Mouse (Mus musculus): ENCODE measurements around the gene Dcun1d1. TPM values are rescaled to one million over a fixed set of nuclear protein-coding genes. Genes with fewer than 3 reads are reported as not detected.
A peak's percentile ranks its signal among the peaks of the same experiment; 100 is the strongest.

Dcun1d1 gene
- polyA plus RNA-seq, 1 experiment from 2014 or later = 91.3 TPM

DNA sequence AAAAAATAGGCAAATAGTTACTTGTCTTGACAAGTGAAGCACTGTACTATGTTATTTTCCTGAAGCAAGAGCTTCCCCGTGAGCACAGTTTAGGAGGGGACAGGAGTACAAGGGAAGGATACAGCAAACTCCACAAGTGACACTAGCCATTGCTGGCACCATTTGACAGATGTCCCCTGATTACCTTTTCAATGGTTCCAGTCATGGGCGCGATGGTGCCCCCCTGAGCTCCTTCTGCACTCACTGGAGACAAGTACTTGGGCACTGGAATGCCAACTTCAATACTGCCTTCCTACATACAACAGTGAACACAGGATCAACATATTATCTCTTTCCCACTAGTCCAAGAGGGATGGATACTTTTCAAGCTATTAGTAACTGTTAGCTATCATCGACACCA lies 26.2 kb upstream of the Dcun1d1 start:
- H3K4me2 ChIP-seq (ENCODE audit: low read depth, low read length) = no peak overlapping the region
- no peak for ATAC-seq
- H3K9ac ChIP-seq (ENCODE audit: low read depth, low read length) = no peak overlapping the region
- no peaks in the 10 kb centered on the region for H3K27me3 ChIP-seq (replicated peaks; ENCODE audit: control insufficient read depth, insufficient read depth, low read length)
- H3K27ac ChIP-seq (ENCODE audit: low read length) = no peak overlapping the region
- no peaks in the 10 kb centered on the region for H3K9me3 ChIP-seq (ENCODE audit: control insufficient read depth, low read length)
- no peaks in the 10 kb centered on the region; the same call in 1 of the 2 replicates for H3K36me3 ChIP-seq (ENCODE audit: control insufficient read depth, insufficient read depth, low read length)
- WGBS = 91% methylated on average over 4 of the region's 4 CpGs
- H3K4me1 ChIP-seq (ENCODE audit: control insufficient read depth, insufficient read depth, low read length) = no peaks in the 10 kb centered on the region
- no peak overlapping the region for H3K4me3 ChIP-seq (ENCODE audit: low read length)

DNA sequence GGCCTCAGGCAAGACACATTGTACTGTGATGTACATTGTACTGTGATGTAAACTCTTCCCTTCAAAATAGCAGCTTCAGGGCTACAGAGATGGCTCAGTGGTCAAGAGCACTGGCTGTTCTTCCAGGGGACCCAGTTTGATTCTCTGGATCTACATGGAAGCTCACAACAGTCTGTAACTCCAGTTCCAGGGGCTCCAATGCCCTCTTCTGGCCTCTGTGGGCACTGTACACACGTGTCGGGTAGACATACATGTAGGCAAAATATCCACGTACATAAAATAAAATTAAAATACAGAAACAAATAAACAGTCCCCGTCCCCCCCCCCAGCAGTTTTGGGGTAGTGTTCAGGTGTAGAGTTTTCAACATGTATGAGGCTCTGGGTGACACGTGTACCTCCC lies 25.7 kb upstream of the Dcun1d1 start:
- H3K9ac ChIP-seq (ENCODE audit: low read depth, low read length) = no peak overlapping the region
- H3K9me3 ChIP-seq (ENCODE audit: control insufficient read depth, low read length) = no peaks in the 10 kb centered on the region
- 93% methylated on average over 5 of the region's 5 CpGs for WGBS
- H3K27me3 ChIP-seq (replicated peaks; ENCODE audit: control insufficient read depth, insufficient read depth, low read length) = no peaks in the 10 kb centered on the region
- H3K4me3 ChIP-seq (ENCODE audit: low read length) = no peak overlapping the region
- no peak overlapping the region for H3K4me2 ChIP-seq (ENCODE audit: low read depth, low read length)
- H3K27ac ChIP-seq (ENCODE audit: low read length) = no peak overlapping the region
- no peaks in the 10 kb centered on the region for H3K4me1 ChIP-seq (ENCODE audit: control insufficient read depth, insufficient read depth, low read length)
- no peaks in the 10 kb centered on the region; the same call in 1 of the 2 replicates for H3K36me3 ChIP-seq (ENCODE audit: control insufficient read depth, insufficient read depth, low read length)
- ATAC-seq = no peak

DNA sequence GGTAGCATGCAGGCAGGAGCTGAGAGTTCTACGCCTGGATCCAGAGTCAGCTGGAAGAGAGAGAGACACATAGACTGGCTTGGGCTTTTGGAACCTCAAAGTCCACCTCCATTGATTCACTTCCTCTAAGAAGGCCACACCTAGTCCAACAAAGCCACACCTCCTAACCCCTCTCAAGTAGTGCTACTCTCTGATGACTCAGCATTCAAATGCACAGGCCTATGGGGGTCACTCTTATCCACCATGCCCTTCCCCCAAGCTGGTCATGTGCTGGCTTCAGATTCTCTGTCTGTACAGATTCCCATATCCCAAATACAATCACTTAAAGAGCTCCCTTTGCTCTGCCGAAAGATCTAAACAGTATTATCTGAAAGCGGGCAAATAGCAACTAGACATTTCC lies 20.0 kb upstream of the Dcun1d1 start:
- H3K4me1 ChIP-seq (ENCODE audit: control insufficient read depth, insufficient read depth, low read length) = no peaks in the 10 kb centered on the region
- WGBS = 94% methylated on average over 3 of the region's 3 CpGs
- no peak overlapping the region for H3K4me3 ChIP-seq (ENCODE audit: low read length)
- no peak overlapping the region for H3K9ac ChIP-seq (ENCODE audit: low read depth, low read length)
- 0 out of 2 replicates have a peak, but pooled peaks cover 4% of the 10 kb centered on the region for H3K9me3 ChIP-seq (ENCODE audit: control insufficient read depth, low read length)
- H3K4me2 ChIP-seq (ENCODE audit: low read depth, low read length) = no peak overlapping the region
- H3K36me3 ChIP-seq (ENCODE audit: control insufficient read depth, insufficient read depth, low read length) = no peaks in the 10 kb centered on the region
- no peak overlapping the region for H3K27ac ChIP-seq (ENCODE audit: low read length)
- no peaks in the 10 kb centered on the region for H3K27me3 ChIP-seq (replicated peaks; ENCODE audit: control insufficient read depth, insufficient read depth, low read length)
- ATAC-seq = peak; percentile 31; the same call in 1 of the 2 replicates

DNA sequence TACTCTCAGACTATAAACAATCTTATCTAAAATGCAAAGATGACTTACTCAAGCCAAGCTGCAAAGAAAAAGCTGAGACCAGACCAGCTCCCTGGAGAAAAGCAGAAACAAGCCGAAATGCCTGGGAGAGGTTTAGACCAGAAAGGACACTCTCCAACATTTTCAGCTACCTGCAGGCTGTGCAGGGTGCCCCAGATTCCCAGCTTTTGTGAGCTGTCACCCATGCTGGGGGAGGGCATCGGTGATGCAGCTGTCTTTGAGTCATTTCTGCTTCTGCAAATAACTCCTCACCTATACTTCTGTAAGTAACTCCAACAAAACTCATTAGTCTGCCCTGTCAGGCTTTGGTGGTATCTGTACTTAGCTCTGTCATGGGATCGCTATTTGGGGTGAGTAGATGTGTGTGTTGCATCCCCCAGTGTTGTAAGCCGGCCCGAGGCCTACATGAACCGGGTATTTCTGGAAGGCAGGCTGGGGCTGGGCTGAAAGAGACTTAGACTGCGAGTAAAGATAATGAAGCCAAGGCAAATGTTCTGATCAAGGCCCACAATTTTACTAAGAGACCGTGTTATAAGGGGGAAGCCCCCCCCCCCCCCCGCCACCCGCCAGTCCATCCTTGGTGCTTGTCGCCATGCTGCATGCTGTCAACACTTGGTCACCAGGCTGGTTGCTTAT lies 17.8 kb upstream of the Dcun1d1 start:
- Histone ChIP-seq H3K4me1 (ENCODE audit: control insufficient read depth, insufficient read depth, low read length) (no peaks in the 10 kb centered on the region), H3K27ac (ENCODE audit: low read length) (no peak overlapping the region), H3K36me3 (ENCODE audit: control insufficient read depth, insufficient read depth, low read length) (no peaks in the 10 kb centered on the region), H3K27me3 (replicated peaks; ENCODE audit: control insufficient read depth, insufficient read depth, low read length) (no peaks in the 10 kb centered on the region), H3K9me3 (ENCODE audit: control insufficient read depth, low read length) (0 out of 2 replicates have a peak, but pooled peaks cover 4% of the 10 kb centered on the region), H3K9ac (ENCODE audit: low read depth, low read length) (no peak overlapping the region), H3K4me2 (ENCODE audit: low read depth, low read length) (no peak overlapping the region), H3K4me3 (ENCODE audit: low read length) (no peak overlapping the region)
- WGBS = 94% methylated on average over 11 of the region's 11 CpGs
- ATAC-seq = no peak

DNA sequence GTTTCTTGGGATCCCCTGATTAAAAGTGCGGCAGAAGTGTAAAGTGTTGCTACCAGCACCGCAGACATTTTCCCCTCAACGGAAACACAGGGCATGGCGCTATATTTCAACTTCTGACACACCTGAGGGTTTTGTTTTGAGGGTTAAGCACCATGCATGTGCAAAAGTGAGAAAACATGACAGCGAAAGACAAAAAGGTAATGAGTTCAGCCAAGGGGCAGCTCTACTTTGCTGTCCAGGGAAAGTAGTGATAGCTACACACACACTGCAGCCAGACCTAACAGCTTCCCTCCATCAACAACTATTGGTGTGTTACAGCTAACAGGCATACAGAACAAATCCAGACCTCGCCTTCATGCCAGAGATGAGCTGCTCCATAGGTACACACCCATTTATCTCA lies 16.6 kb upstream of the Dcun1d1 start:
- Histone ChIP-seq H3K4me1 (ENCODE audit: control insufficient read depth, insufficient read depth, low read length) (no peaks in the 10 kb centered on the region), H3K9ac (ENCODE audit: low read depth, low read length) (no peak overlapping the region), H3K4me3 (ENCODE audit: low read length) (no peak overlapping the region), H3K36me3 (ENCODE audit: control insufficient read depth, insufficient read depth, low read length) (no peaks in the 10 kb centered on the region), H3K27ac (ENCODE audit: low read length) (no peak overlapping the region), H3K9me3 (ENCODE audit: control insufficient read depth, low read length) (0 out of 2 replicates have a peak, but pooled peaks cover 4% of the 10 kb centered on the region), H3K27me3 (replicated peaks; ENCODE audit: control insufficient read depth, insufficient read depth, low read length) (no peaks in the 10 kb centered on the region), H3K4me2 (ENCODE audit: low read depth, low read length) (no peak overlapping the region)
- WGBS = 84% methylated on average over 6 of the region's 6 CpGs
- no peak for ATAC-seq

DNA sequence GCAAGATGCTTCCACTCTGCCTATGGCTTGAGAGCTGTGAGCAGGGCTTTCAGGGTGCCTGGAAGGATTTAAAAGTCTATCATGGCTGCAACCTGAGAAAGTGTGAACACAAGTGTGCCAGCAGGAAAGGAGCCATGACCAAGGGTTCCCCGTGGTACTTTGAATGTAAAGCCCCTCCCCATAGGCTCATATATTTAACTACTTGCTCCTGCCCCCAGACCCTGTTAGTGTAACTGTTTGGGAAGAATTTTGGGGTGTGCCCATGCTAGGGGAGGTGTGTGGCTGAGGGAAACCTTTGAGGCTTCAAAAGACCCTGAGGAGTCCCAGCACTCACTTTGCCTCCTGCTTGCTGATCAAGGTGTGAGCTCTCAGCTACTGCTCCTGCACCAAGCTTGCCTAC lies 15.9 kb upstream of the Dcun1d1 start:
- H3K27ac ChIP-seq (ENCODE audit: low read length) = no peak overlapping the region
- no peak overlapping the region for H3K4me2 ChIP-seq (ENCODE audit: low read depth, low read length)
- no peak overlapping the region for H3K4me3 ChIP-seq (ENCODE audit: low read length)
- H3K9me3 ChIP-seq (ENCODE audit: control insufficient read depth, low read length) = 0 out of 2 replicates have a peak, but pooled peaks cover 4% of the 10 kb centered on the region
- 73% methylated on average over 1 of the region's 1 CpGs for WGBS
- H3K27me3 ChIP-seq (replicated peaks; ENCODE audit: control insufficient read depth, insufficient read depth, low read length) = no peaks in the 10 kb centered on the region
- H3K4me1 ChIP-seq (ENCODE audit: control insufficient read depth, insufficient read depth, low read length) = no peaks in the 10 kb centered on the region
- no peak overlapping the region for H3K9ac ChIP-seq (ENCODE audit: low read depth, low read length)
- ATAC-seq = no peak
- no peaks in the 10 kb centered on the region for H3K36me3 ChIP-seq (ENCODE audit: control insufficient read depth, insufficient read depth, low read length)

DNA sequence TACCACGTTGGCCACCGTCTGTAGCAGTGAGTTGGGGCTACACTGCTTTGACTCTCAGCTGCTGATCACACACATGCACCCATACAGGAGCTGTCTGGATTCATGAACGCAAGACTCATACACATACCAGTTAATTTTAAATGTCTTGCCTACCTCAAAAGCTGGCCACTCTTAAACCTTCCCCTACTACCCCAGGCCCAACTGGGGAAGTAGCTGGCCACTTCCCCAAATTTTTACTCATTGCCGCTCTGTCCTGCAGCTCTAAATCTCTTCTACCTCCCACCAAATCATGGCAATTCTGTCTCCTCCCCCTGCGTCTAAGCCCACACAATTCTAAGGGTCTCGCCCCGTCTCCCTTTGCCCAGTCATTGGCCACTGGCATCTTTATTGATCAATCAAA lies 11.0 kb upstream of the Dcun1d1 start:
- no peak for ATAC-seq
- 88% methylated on average over 7 of the region's 7 CpGs for WGBS
- no peak overlapping the region for H3K4me2 ChIP-seq (ENCODE audit: low read depth, low read length)
- no peak overlapping the region for H3K9ac ChIP-seq (ENCODE audit: low read depth, low read length)
- H3K4me3 ChIP-seq (ENCODE audit: low read length) = no peak overlapping the region
- H3K36me3 ChIP-seq (ENCODE audit: control insufficient read depth, insufficient read depth, low read length) = no peaks in the 10 kb centered on the region
- no peaks in the 10 kb centered on the region for H3K9me3 ChIP-seq (ENCODE audit: control insufficient read depth, low read length)
- H3K27ac ChIP-seq (ENCODE audit: low read length) = no peak overlapping the region
- H3K27me3 ChIP-seq (replicated peaks; ENCODE audit: control insufficient read depth, insufficient read depth, low read length) = no peaks in the 10 kb centered on the region
- no peaks in the 10 kb centered on the region for H3K4me1 ChIP-seq (ENCODE audit: control insufficient read depth, insufficient read depth, low read length)

DNA sequence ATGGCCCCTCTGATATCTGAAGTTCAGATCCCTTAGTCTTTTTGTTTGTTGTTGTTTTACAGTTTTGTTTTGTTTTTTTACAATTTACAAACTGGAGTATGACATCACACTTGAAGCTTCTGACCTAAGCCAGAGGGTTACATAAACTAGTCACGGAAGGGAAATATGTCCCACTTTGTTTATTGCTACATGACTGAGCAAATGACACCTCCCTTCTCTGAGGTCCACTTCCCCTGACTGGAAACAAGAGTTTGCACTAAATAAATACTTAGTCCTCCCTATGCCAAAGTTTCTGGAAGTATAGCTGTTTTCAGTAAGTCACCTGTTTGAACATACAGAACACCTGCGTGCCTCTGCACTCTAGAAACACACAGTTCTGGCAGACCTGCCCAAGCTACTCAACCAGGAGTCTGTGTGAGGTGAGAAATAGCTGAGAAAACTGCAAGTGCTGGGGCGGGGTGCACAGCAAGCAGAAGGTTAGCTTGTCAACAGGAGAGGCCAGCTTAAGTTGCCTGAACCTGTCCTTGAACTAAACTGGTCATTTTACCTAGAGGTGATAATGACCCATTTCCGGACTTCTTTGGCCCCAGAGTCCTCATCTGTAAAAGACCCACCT lies 3.4 kb upstream of the Dcun1d1 start:
- H3K36me3 ChIP-seq (ENCODE audit: control insufficient read depth, insufficient read depth, low read length) = 0 out of 2 replicates have a peak, but pooled peaks cover 3% of the 10 kb centered on the region
- 79% methylated on average over 4 of the region's 4 CpGs for WGBS
- no peak overlapping the region for H3K4me3 ChIP-seq (ENCODE audit: low read length)
- no peaks in the 10 kb centered on the region for H3K27me3 ChIP-seq (replicated peaks; ENCODE audit: control insufficient read depth, insufficient read depth, low read length)
- H3K9ac ChIP-seq (ENCODE audit: low read depth, low read length) = no peak overlapping the region
- no peaks in the 10 kb centered on the region for H3K9me3 ChIP-seq (ENCODE audit: control insufficient read depth, low read length)
- H3K4me2 ChIP-seq (ENCODE audit: low read depth, low read length) = no peak overlapping the region
- no peak for ATAC-seq
- H3K4me1 ChIP-seq (ENCODE audit: control insufficient read depth, insufficient read depth, low read length) = no peaks in the 10 kb centered on the region
- no peak overlapping the region for H3K27ac ChIP-seq (ENCODE audit: low read length)

DNA sequence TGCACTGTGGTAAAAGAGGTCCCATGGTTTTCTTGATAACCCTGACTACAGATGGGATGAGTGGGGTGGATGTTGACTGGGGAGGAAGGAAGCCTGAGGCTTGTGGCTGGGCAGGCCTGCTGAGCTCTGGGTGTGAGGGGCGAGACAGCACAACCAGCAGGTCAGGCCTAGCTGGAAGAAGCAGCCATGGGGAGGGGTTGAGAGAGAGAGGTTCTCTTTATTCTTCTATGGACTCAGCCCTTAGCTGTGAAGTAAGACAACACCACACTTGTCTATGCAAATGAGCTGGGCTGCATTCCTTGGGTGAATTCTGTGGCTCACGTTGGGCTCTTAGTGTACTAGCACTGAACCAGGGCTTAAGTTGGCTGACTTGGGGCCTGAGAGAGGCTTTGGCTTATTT lies 2.8 kb upstream of the Dcun1d1 start:
- no peaks in the 10 kb centered on the region for H3K9me3 ChIP-seq (ENCODE audit: control insufficient read depth, low read length)
- no peak overlapping the region for H3K4me3 ChIP-seq (ENCODE audit: low read length)
- WGBS = 33% methylated on average over 2 of the region's 2 CpGs
- H3K9ac ChIP-seq (ENCODE audit: low read depth, low read length) = no peak overlapping the region
- H3K4me1 ChIP-seq (ENCODE audit: control insufficient read depth, insufficient read depth, low read length) = 0 out of 2 replicates have a peak, but pooled peaks cover 4% of the 10 kb centered on the region
- no peak for ATAC-seq
- no peak overlapping the region for H3K4me2 ChIP-seq (ENCODE audit: low read depth, low read length)
- 0 out of 2 replicates have a peak, but pooled peaks cover 3% of the 10 kb centered on the region for H3K36me3 ChIP-seq (ENCODE audit: control insufficient read depth, insufficient read depth, low read length)
- H3K27me3 ChIP-seq (replicated peaks; ENCODE audit: control insufficient read depth, insufficient read depth, low read length) = no peaks in the 10 kb centered on the region
- H3K27ac ChIP-seq (ENCODE audit: low read length) = no peak overlapping the region

Measured in intestine, embryonic 16.5 days (tissue).